Mouse (Mus musculus): ENCODE data around the gene Tbx6.

DNA sequence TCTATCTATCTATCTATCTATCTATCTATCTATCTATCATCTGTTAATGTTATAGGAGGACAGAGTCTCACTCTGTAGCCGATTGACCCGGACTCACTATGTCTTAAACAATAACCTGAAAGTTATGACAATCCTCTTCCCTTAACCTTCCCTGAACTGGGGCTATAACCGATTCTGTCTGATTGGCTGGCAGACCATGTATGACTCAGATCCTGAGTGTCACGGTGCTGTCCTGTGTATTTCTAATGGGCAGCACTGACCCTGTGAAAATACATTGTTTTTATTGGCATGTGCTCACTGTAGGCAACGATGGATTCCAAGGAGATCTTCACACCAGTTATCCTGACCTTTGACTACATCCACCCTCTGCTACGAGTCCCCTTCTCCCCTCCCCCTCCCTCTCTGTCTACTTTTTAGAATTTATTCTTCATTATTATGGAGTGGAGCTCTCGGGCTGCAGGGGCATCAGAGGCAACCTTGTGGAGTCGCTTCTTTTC lies 34.5 kb downstream of the Tbx6 start:
- no peak for TF ChIP-seq CTCF (IDR thresholded peaks at IDR 0.05; ENCODE audit: control insufficient read depth, insufficient read depth, insufficient read length)
- no peak for TF ChIP-seq MAX (IDR thresholded peaks at IDR 0.05)
- no peak for TF ChIP-seq CEBPB (IDR thresholded peaks at IDR 0.05; ENCODE audit: low read depth)
- TF ChIP-seq USF1 (IDR thresholded peaks at IDR 0.05; ENCODE audit: low read depth): no peak
